Mouse (Mus musculus) small intestine, adult 2 months (tissue): Measurements from ENCODE around the gene Rab33b. TPM values are rescaled to one million over a fixed set of nuclear protein-coding genes. Genes with fewer than 3 reads are reported as not detected.
"Not testable (repeated sequence)": the region's sequence is repeated elsewhere in the genome, so short reads cannot be mapped to it uniquely, and the experiment has no call there.

ENCODE experiments used
- H3K27ac ChIP-seq: fragments of 200-500 bp; 2 replicates; pipeline ENCODE4 v1.5.1; 2012; ENCODE audit warnings: low read depth, low read length, control low read depth, inconsistent platforms; ENCODE audit not compliant: insufficient read depth
- H3K27me3 ChIP-seq: fragments of 200-500 bp; 2 replicates; pipeline ENCODE4 v1.6.1; 2012; ENCODE audit warnings: mild to moderate bottlenecking, moderate library complexity, low read length, inconsistent platforms; ENCODE audit not compliant: control insufficient read depth, insufficient read depth
- H3K36me3 ChIP-seq: fragments of 200-500 bp; 2 replicates; pipeline ENCODE4 v1.6.1; 2012; ENCODE audit warnings: mild to moderate bottlenecking, low read length, control low read depth, inconsistent platforms; ENCODE audit not compliant: control insufficient read depth, insufficient read depth
- H3K4me1 ChIP-seq: fragments of 200-500 bp; 2 replicates; pipeline ENCODE4 v1.6.1; 2012; ENCODE audit warnings: low read length, inconsistent platforms, mixed read lengths; ENCODE audit not compliant: control insufficient read depth, insufficient read depth, insufficient read length
- H3K4me3 ChIP-seq: fragments of 200-500 bp; 2 replicates; pipeline ENCODE4 v1.5.1; 2012; ENCODE audit warnings: low read depth, mild to moderate bottlenecking, control low read depth, inconsistent platforms, low read length, moderate library complexity
- CTCF ChIP-seq: fragments of 200-500 bp; IDR thresholded peaks from 2 replicates; pipeline ENCODE4 v1.5.1; 2012; ENCODE audit warnings: low read depth, mild to moderate bottlenecking, control low read depth, inconsistent platforms, low read length, moderate library complexity, mixed read lengths; ENCODE audit not compliant: insufficient replicate concordance, insufficient read length; ENCODE audit errors: extremely low read depth
- POLR2A ChIP-seq: fragments of 200-500 bp; IDR thresholded peaks from 2 replicates; pipeline ENCODE4 v1.6.1; 2012; ENCODE audit warnings: low read depth, mild to moderate bottlenecking, control low read depth, inconsistent platforms, low read length, moderate library complexity
- WGBS: fragments of 180-500 bp; shearing (Covaris S2); methylation state at CpG from one replicate; pipeline ENCODE4 v1.1.7; 2018; 5-methylcytosine and 5-hydroxymethylcytosine counted together
- polyA plus RNA-seq: library from polyadenylated mRNA; depleted of rRNA; stranded (reverse); fragments of >200 nt; gene quantifications from 2 replicates; pipeline ENCODE4 v1.2.3, GENCODE M21; 2012; rRNA removed

The Rab33b gene
- polyA plus RNA-seq, result 4.3 and 5.8 TPM in 2 replicates

DNA sequence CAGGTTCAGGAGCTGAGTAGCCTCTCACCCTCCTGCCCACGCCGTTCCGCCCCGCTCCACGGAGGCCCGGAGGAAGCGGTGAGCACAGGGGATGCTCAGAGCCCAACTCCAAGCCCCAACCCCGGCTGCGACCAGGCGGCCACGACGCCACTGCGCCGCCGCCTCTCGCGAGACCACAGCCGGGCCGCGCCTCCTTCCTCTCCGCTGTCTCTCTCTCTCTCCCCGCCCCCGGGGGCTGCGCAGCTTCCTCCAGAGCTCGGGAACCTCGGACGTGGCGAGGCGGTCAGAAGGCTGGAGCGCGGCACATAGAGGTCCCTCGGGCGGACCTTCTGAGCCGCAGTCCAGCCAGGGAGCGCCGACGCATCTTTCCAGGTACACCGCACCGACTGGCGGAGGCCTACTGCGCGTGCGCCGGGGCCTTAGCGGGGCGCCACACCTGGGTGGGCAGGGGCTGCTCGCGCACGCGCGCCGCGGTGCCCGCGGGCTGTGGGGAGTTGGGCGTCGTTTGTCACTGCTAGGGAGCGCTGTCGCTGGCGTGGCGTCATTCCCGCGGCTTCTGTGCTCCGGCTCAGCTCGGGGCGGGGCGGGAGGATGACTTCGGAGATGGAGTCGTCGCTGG is at the start of gene Rab33b:
Rab33b (plus strand) TSS at position 180 of the 619 bp plus-strand sequence.
- no peaks in the 10 kb centered on the region for H3K27me3 ChIP-seq
- H3K4me3 ChIP-seq, result peak within 1 kb of the TSS; percentile 70
- H3K36me3 ChIP-seq, result peaks cover 1% of the 10 kb centered on the region; the same call in 1 of the 2 replicates
- under 1% methylated on average over 69 of the region's 70 CpGs for WGBS
- peaks cover 4% of the 10 kb centered on the region; the same call in 1 of the 2 replicates for H3K4me1 ChIP-seq
- TF ChIP-seq CTCF, result no peak
- TF ChIP-seq POLR2A, result peak; percentile 85
- peak within 1 kb of the TSS; percentile 93 for H3K27ac ChIP-seq

DNA sequence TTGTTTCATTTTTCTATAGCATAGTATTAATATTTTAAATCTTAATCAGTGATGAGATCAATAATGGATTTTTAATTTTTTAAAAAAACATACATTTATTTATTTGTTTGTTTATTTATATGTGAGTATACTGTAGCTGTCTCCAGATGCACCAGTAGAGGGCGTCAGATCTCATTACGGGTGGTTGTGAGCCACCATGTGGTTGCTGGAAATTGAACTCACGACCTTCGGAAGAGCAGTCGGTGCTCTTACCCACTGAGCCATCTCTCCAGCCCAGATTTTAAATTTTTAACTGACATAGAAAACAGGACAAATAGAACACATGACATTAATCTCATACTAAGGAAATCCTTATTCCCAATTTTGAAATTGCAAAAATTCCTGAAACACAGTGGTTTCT is 49.4 kb upstream of the Rab33b start:
- H3K4me1 ChIP-seq, H3K27me3 ChIP-seq, H3K4me3 ChIP-seq, H3K27ac ChIP-seq: not testable (repeated sequence)
- WGBS, result 83% methylated on average over 5 of the region's 5 CpGs
- H3K36me3 ChIP-seq, result peaks cover 12% of the 10 kb centered on the region

- H3K27me3 ChIP-seq, result no peaks in the 10 kb centered on the region
- TF ChIP-seq POLR2A, result no peak
- TF ChIP-seq CTCF, result no peak
- WGBS, result 91% methylated on average over 3 of the region's 3 CpGs
Observed at GRCm38 (mm10) chr3:51434871-51435595, 48.7 kb upstream of the Rab33b start.

GRCm38 (mm10) chr3:51468530-51468929 is 15.2 kb upstream of the Rab33b start:
- Histone ChIP-seq H3K27me3 (no peaks in the 10 kb centered on the region), H3K27ac (no peak overlapping the region), H3K36me3 (peaks cover 59% of the 10 kb centered on the region), H3K4me1 (no peaks in the 10 kb centered on the region), H3K4me3 (no peak overlapping the region)
- WGBS, result 78% methylated on average over 2 of the region's 2 CpGs
- TF ChIP-seq POLR2A (no peak), CTCF (no peak)

More at GRCm38 (mm10) chr3:51434871-51435595, 48.7 kb upstream of the Rab33b start:
- no peak overlapping the region for H3K4me3 ChIP-seq
- H3K4me1 ChIP-seq, result no peaks in the 10 kb centered on the region
- no peak overlapping the region for H3K27ac ChIP-seq
- H3K36me3 ChIP-seq, result peaks cover 16% of the 10 kb centered on the region

- H3K4me3 ChIP-seq, result no peak overlapping the region
- WGBS, result 21% methylated on average over 4 of the region's 4 CpGs
- peak overlapping the region; percentile 87 for H3K27ac ChIP-seq
- TF ChIP-seq POLR2A (no peak), CTCF (no peak)
- H3K36me3 ChIP-seq, result peaks cover 22% of the 10 kb centered on the region
- peaks cover 2% of the 10 kb centered on the region; the same call in 1 of the 2 replicates for H3K4me1 ChIP-seq
- no peaks in the 10 kb centered on the region for H3K27me3 ChIP-seq
Observed at GRCm38 (mm10) chr3:51475706-51476105, 8.0 kb upstream of the Rab33b start.

DNA sequence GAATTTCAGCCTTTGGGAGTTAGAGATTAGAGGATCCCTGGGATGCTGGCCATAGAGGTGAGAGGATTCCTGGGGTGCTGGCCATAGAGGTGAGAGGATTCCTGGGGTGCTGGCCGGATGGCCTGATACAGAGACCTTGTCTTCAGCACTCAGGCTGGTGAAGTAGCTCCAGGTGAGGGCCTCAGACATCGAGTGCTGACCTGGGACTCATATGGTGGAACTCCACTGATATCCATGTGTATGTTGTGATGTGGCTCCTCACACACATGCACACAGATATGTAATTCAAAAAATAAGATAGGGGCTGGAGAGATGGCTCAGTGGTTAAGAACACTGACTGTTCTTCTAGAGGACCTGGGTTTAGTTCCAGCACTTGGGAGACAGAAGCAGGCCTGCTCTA is 3.8 kb upstream of the Rab33b start:
- Histone ChIP-seq H3K4me3 (no peak overlapping the region), H3K27me3 (no peaks in the 10 kb centered on the region), H3K4me1 (peaks cover 2% of the 10 kb centered on the region; the same call in 1 of the 2 replicates), H3K36me3 (no peaks in the 10 kb centered on the region), H3K27ac (no peak overlapping the region)
- 32% methylated on average over 2 of the region's 2 CpGs for WGBS
- TF ChIP-seq POLR2A (no peak), CTCF (no peak)

DNA sequence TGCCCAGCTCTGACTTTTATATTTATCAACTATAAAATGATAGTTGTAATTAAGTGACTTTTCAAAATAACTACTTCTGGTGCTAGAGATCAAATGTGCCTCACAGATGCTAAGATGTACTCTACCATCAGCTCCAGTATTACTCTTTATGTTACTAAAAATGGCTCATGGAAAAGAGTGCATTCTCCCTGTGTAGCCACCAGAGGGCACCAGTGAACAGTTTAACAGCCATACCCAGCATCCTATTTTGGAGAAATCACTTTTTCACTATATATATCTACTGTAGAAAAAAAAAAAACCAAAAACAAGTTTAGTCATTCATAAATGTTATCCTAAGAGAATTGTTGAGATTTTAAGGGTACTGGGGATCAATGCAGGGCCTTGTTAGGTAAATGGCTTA is 2.7 kb upstream of the Rab33b start:
- no peaks in the 10 kb centered on the region for H3K27me3 ChIP-seq
- no peak overlapping the region for H3K27ac ChIP-seq
- H3K36me3 ChIP-seq, result no peaks in the 10 kb centered on the region
- H3K4me1 ChIP-seq, result peaks cover 5% of the 10 kb centered on the region; the same call in 1 of the 2 replicates
- no peak for TF ChIP-seq POLR2A
- no peak for TF ChIP-seq CTCF
- no peak overlapping the region for H3K4me3 ChIP-seq
